Mouse (Mus musculus): ENCODE data around the gene Accs.

Gene Accs

DNA sequence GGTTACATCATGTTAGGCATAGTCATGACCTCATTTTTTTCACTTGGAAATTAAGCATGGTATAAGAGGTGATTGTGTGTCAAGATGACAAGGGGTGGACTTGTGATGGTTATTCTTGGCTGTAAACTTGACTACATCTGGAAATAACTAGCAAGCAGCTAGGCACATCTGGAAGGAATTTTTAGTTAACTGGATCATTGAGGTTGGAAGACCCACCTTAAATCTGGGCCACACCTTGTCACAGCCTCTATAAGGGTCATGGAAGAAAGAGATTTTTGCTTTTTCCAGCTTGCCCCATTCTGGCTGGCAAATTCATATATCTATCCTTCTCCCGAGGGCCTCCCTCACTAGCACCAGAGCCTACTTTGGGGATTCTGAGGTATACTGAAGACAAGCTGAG, 1.6 kb upstream of the Accs start:
- no peak for DNase-seq

DNA sequence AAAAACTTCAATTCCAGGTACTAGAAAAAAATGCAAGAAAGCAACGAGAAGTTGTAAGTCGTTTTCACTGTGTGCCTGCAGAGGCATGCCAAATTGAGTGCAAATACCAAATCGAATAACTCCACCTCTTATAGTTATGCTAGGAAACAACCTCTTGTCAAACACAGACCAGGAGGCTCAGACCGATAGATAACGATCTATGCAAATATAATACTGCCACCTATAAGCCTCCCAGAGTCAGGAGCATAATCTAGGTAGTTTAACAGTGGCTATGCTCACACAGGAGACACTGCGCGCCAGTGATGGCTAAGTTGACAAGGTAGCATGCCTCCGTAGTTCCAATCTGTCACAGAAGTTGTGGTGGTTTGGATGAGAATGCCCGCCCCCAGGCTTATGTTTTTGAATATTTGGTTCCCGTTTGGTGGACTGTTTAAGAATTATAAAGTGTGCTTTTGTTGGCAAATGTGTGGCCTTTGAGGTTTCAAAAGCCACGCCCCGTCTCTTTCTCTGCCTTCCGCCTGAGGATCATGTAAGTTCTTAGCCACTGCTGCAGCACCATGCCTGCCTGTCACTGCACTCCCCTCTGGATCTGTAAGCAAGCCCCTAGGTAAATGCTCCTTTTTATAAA, 688 bp upstream of the Accs start:
- DNase-seq: no peak

DNA sequence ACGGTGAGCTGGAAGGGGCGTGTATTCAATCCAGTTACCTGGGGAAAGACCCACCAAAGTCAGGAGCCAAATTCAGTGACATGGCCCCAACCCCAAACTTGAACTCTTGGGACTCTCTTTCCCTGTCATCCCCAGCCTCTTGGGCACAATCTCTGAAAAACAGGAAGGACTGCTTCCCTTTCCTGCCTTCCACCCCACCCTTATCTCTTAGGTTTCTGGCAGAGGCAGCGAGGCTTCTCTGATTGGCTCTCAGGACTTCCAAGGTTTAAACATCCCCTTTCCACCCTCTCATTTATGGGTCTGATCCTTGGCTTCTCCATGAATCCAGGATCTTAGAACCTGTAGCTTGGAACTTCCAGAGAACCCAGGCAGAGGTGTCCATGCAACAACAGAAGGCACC, 8.4 kb downstream of the Accs start:
- no peak for DNase-seq

GRCm38 (mm10) chr2:93840109-93840508, 9.6 kb downstream of the Accs start:
- DNase-seq: peak; percentile 80 to 88

GRCm38 (mm10) chr2:93838931-93839330, 10.8 kb downstream of the Accs start:
- no peak for DNase-seq

GRCm38 (mm10) chr2:93836232-93836785, 13.4 kb downstream of the Accs start:
- no peak for DNase-seq

GRCm38 (mm10) chr2:93835596-93835995, 14.1 kb downstream of the Accs start:
- no peak for DNase-seq

- peak; percentile 88 to 95 for DNase-seq
These were observed 26.2 kb downstream of the Accs start for GRCm38 (mm10) chr2:93823519-93823918.

- DNase-seq: peak; percentile 97 to 98
These were observed 27.5 kb downstream of the Accs start, which contains the start of gene Ext2 for GRCm38 (mm10) chr2:93822045-93822749. Gene Ext2 (minus strand): TSS chr2:93822568.

DNA sequence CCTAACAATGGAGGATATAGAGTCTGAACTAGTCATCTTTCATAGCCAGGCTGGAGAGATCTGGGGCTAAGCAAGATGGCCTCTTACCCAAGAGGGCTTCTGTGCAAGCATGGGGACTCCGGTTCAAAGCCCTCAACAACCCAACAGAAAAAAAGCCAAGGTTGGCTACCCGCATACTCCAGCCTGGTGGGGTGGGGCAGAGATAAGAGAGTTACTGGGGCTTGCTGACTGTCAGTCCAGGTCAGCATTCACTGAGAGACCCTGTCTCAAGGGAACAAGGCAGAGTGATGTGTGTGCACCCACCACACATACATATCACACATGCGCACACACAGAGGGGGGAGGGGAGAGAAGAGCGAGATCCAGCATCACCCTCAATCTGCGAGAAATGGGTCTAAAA, 32.0 kb downstream of the Accs start:
- no peak for DNase-seq

DNA sequence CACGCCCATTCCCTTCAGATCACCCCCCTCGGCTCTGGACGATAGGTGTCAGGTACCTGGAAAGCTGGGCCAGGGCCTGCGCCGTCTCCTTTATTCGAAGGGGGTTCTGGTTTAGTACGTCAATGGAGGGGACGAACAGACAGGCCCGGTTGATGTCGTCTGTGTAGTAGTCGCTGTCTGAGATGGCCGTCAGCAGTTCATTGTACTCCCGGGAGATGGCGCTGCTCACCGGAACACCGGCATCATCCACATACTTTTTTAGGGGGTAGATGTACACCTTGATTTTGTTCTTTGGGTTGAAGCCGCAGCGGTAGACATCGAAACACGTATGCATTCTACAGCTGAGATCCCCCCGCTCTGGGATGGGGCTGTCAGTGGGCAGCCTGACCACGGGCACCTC, 36.4 kb downstream of the Accs start:
- no peak for DNase-seq

GRCm38 (mm10) chr2:93811812-93812211, 37.9 kb downstream of the Accs start:
- peak; percentile 83 to 89 for DNase-seq

DNA sequence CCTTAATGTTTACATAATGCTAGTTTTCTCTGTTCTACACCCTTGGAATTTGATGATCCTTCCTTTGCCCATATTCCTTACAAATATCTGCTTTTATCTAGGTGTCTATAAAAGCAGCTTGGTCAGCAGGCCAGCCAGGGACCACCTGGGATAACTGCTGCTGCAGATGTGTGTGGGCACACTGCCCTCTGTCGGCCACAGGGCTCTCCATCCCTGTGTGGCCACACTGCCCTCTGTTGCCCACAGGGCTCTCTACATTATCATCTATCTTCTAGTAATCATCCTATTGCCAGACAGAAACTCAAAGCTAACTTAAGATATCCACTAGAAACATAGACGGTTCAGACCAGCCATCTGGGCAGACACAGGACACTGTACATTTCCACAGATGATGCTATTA, 39.8 kb downstream of the Accs start:
- DNase-seq: peak; percentile 72 to 74

GRCm38 (mm10) chr2:93808071-93808470, 41.7 kb downstream of the Accs start:
- peak in 1 of 2 experiments; percentile 54 for DNase-seq

DNA sequence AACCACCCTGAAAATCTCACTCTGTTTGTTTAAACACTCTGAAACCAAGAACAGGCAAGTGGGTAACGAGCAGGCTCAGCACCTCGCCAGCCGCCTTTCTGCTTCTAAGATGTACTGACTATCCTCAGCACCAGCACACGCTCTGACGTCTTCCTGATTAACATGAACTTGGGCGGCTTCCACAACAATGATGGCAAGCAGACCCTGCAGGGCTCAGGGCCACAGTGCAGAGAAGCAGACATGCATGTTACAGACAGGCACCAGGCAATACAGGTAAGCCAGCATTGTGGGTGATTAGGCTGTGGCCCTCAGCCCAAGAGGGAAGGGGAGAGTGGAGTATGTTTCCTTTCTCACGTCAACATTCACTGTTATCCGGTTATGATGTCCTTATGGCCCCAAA, 42.3 kb downstream of the Accs start:
- peak; percentile 47 to 59 for DNase-seq

DNA sequence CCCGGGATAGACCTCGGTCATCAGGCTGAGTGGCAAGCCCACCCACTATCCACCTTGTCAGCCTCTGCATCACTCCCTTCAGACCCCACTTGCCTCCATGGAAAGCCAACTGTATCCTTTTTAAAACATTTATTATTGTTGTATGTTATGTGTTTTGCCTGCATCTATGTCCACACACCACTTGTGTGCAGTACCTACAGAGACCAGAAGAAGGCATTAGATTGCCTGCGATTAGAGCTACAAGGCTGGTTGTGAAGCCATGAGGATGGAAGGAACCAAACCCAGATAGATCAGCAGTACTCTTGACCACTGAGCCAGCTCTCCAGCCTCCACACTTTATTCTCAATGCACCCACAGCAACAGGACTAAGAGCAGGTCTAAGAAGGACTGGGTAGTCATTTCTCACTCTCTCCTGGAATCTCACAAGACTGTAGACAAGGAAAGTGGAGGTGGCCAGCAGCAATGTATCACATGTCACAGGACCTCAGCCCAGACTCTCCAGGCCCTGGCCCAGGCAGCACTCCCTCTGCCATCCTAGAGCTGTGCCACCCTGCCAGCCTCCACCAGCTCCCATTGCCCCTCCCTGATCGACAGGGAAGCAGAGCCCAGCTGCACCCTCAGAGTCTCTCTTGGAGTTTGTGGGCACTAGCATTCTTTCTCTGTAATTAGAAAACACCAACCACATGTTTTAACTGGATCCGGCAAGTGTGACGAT, 43.1 kb downstream of the Accs start:
- DNase-seq: peak in 1 of 2 experiments; percentile 54

- DNase-seq: no peak
These were observed 44.2 kb downstream of the Accs start for GRCm38 (mm10) chr2:93805523-93805922.

GRCm38 (mm10) chr2:93805066-93805465, 44.7 kb downstream of the Accs start:
- DNase-seq: no peak

DNA sequence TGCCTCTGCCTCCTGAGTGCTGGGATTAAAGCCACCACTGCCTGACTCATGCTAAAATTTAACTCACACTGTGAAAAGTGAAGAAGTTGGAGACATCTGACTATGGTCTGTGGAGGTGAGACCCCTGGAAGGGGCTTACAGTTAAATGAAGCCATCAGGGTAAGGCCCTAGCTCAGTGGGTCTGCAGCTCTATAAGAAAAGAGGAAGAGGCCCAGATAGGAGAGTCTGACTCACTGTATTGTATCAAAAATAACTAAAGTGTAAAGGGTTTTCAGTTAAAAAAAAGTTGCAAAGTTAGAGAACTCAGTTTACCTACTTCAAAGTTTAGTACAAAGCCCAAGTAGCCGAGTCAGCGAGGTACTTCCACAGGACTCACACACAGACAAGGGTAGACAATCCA, 46.8 kb downstream of the Accs start:
- DNase-seq: no peak

DNA sequence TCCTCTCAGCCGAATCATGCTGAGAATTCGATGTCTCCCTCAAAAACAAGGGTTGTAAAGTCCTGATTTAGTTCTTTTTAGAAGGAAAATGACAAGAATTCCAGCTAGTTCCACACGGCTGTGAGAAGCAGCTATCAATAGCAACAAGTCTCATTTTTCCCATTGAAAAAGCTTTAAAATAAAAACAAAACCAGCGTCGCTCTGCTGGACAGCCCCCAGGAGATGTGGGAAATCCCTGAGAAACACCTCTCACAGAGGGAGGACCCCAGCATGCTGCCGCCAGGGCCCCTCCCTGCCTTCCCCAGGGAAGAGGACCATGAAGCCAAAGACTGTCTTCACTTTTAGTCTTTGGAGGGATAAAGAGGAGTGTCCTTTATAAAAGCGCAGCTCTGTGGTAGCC, 48.6 kb downstream of the Accs start:
- no peak for DNase-seq

- no peak for DNase-seq
These were observed 52.5 kb downstream of the Accs start for GRCm38 (mm10) chr2:93797162-93797795.

DNA sequence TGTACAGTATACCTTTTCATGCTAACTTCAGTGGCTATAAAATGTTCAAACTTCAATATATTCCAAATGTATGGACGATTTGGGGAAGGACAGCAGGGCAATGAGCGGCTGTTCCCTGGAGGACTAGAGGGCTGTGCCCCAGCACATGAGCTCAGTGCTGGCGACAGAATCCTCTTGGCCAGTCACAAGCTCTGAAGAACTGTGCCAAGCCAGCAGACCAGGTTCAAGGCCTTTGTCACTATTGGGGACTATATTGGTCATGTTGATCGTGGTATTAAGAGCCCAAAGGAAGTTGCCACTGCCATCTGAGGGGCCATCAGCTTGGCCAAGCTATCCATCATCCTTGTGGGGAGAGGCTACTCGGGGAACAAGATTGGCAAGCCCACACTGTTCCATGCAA, 55.4 kb downstream of the Accs start:
- peak; percentile 50 to 62 for DNase-seq

Data from cerebellum, postnatal 10 days (tissue).